8 mouse cellular contexts compared by ENCODE assay signal in genomic region chr10:80226416-80227165, GRCm38 (mm10). TPM values are rescaled to one million over a fixed set of nuclear protein-coding genes. Genes with fewer than 3 reads are reported as not detected.
DNase-seq lines count a peak whose midpoint lies in the region; TF ChIP-seq lines count a peak whose summit lies in the region.

Gene Mum1 (plus strand): TSS chr10:80226434.

- H3K9me3 ChIP-seq in megakaryocyte, embryonic 14.5 days, result no peaks in the 10 kb centered on the region

- TF ChIP-seq POLR2A in cortical plate, adult 2 months (IDR thresholded peaks at IDR 0.05; ENCODE audit: extremely low read depth, insufficient read depth, low read length), result no peak

- TF ChIP-seq CTCF in cortical plate, adult 2 months (IDR thresholded peaks at IDR 0.05; ENCODE audit: extremely low read depth, insufficient read depth, low read length), result 0 out of 2 replicates have a peak, but pooled peaks have one; percentile 18

- peaks cover 28% of the 10 kb centered on the region for H3K27me3 ChIP-seq in megakaryocyte, embryonic 14.5 days (replicated peaks)

- peaks cover 6% of the 10 kb centered on the region; the same call in 1 of the 2 replicates for H3K4me1 ChIP-seq in cortical plate, adult 2 months (ENCODE audit: control insufficient read depth, insufficient read depth, low read length)
- H3K4me1 ChIP-seq in megakaryocyte, embryonic 14.5 days, result peaks cover 48% of the 10 kb centered on the region

- H3K36me3 ChIP-seq in megakaryocyte, embryonic 14.5 days (replicated peaks; ENCODE audit: low read length), result peaks cover 37% of the 10 kb centered on the region

- DNase-seq in adipocyte (ENCODE audit: low spot score), result peak; percentile 99
- peak; percentile 100 for DNase-seq in gastrocnemius, adult 8-10 months (ENCODE audit: low spot score in 2 of 2)
- peak; percentile 89 for DNase-seq in hindlimb bud, embryonic 11.5 days (ENCODE audit: extremely low spot score, low read depth, low spot score)
- DNase-seq in left cerebral cortex, adult 8-10 months (ENCODE audit: low spot score in 2 of 2), result peak; percentile 93 to 99
- DNase-seq in right cerebral cortex, postnatal 25 days, result peak; percentile 99
- DNase-seq in urinary bladder, postnatal 4 days (ENCODE audit: low spot score in 2 of 2), result peak; percentile 99

- peak within 1 kb of the TSS; percentile 80 for H3K4me3 ChIP-seq in cortical plate, adult 2 months (ENCODE audit: insufficient read depth, low read length)
- peak within 1 kb of the TSS; percentile 93 for H3K4me3 ChIP-seq in megakaryocyte, embryonic 14.5 days (replicated peaks)

- H3K27ac ChIP-seq in cortical plate, adult 2 months (ENCODE audit: insufficient read depth, low read length), result peak within 1 kb of the TSS; percentile 74; the same call in 1 of the 2 replicates

RNA-seq across cellular contexts. Expression of gene Mum1, which starts in this region (rescaled TPM):
- polyA plus RNA-seq in cortical plate, adult 2 months (2012; rRNA removed), result 36.9 and 37.1 TPM in 2 replicates
- 10 to 100 TPM; 12.7 to 16.9 (median 15.2) TPM for total RNA-seq in gastrocnemius, adult 8-10 months (2022)
- 10 to 100 TPM; 41.9 to 51.7 (median 44.1) TPM for total RNA-seq in left cerebral cortex, adult 8-10 months (2022)
- 9.6 TPM in 2 replicates for polyA plus RNA-seq in megakaryocyte, embryonic 14.5 days (2012; ENCODE audit: insufficient read depth, low replicate concordance)

Comparison
In these comparisons a context has a peak if more than half of its experiments do, and no peak if none do; other contexts are left out.
1. Peak in every context shown above with its lines: DNase-seq, H3K4me3 ChIP-seq and H3K27ac ChIP-seq.